Mouse (Mus musculus): ENCODE measurements around the gene Gm973. TPM values are rescaled to one million over a fixed set of nuclear protein-coding genes. Genes with fewer than 3 reads are reported as not detected.

The Gm973 gene
- total and polyA plus RNA-seq, 3 experiments: 2.3 to 14.9 (median 7.6) TPM

DNA sequence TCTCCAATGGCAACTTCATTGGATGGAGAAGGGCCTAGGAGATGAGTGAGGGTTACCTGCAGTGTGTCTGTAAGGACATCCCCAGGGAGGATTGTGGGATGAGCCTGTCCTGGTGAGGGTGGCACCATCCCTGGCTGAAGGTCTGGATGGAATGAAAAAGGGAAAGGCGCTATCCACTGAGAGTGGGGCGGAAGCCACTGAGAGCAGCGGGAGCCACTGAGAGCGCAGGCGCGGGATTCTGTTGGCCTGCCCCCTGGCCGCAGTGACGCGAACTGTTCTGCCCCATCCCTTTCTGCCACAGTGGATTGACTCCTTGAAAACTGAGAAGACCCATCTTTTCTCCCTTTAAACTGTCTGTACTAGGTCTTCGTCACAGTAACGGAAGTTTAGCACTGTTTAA lies 87.8 kb downstream of the Gm973 start:
- DNase-seq (ENCODE audit: extremely low read depth): no peak
- Histone ChIP-seq H3K9ac (ENCODE audit: insufficient read depth, low read depth) (no peak overlapping the region), H3K4me2 (ENCODE audit: insufficient read depth, low read depth, poor library complexity, severe bottlenecking) (no peak overlapping the region), H3K36me3 (replicated peaks in 1 of 2; ENCODE audit: control insufficient read depth in 1 of 2, insufficient read depth in 1 of 2, low read length in 1 of 2) (no peaks in the 10 kb centered on the region), H3K79me2 (replicated peaks; ENCODE audit: control insufficient read depth, extremely low read depth, insufficient read depth, poor library complexity, severe bottlenecking) (no peaks in the 10 kb centered on the region), H3K4me3 (replicated peaks in 1 of 3; ENCODE audit: low read depth in 2 of 3, low read length in 2 of 3, poor library complexity in 1 of 3) (no peak overlapping the region), H3K9me3 (replicated peaks; ENCODE audit: low read length) (no peaks in the 10 kb centered on the region), H3K4me1 (ENCODE audit: control insufficient read depth in 1 of 2, insufficient read depth in 2 of 2) (peaks cover 14 to 24% of the 10 kb centered on the region in 2 experiments), H3K27ac (ENCODE audit: insufficient read depth, low read depth) (no peak overlapping the region), H3K27me3 (replicated peaks) (no peaks in the 10 kb centered on the region)
- TF ChIP-seq MYC (IDR thresholded peaks at IDR 0.05; ENCODE audit: low read depth, low read length): no peak
- no peak for TF ChIP-seq SMC3 (IDR thresholded peaks at IDR 0.05; ENCODE audit: low read depth, low read length)
- no peak for TF ChIP-seq TBP (conservative IDR thresholded peaks at IDR 0.05; ENCODE audit: low read depth, low read length)
- no peak for TF ChIP-seq E2F4 (IDR thresholded peaks at IDR 0.05; ENCODE audit: insufficient replicate concordance, low read depth, low read length)
- in situ Hi-C loops (cut with MboI; ENCODE audit: low pct_ligation_motif_present, low pct_unique_long_range_greater_than_20kb, low sequenced_read_pairs): loop anchor here (25.0 kb wide), 1 partner anchor 292 kb away; no protein-coding TSS in a partner anchor
- dilution Hi-C loops (cut with MboI; ENCODE audit: extremely low pct_ligation_motif_present, extremely low pct_unique_long_range_greater_than_20kb, low sequenced_read_pairs): no loop called here

DNA sequence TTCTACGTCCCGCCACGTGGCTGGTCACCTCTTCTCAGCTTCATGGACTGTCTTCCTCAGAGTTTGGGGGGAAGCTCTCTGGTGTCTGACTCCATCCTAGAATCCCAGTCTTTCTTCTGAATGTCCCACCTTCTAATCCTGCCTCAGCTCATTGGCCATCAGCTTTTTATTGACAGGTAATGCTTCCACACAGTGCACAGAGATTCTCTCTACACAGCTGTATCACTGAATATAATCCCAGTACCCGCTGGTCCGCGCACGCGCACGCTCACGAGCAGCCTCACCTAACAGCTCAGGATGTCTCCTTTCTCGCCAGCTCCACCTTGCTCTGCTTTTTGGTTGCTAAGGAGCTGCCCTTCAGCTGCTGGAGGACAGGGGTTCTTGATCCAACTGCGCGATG lies 90.4 kb downstream of the Gm973 start:
- Histone ChIP-seq H3K27me3 (replicated peaks) (no peaks in the 10 kb centered on the region), H3K9me3 (replicated peaks; ENCODE audit: low read length) (no peaks in the 10 kb centered on the region), H3K4me2 (ENCODE audit: insufficient read depth, low read depth, poor library complexity, severe bottlenecking) (no peak overlapping the region), H3K27ac (ENCODE audit: insufficient read depth, low read depth) (no peak overlapping the region), H3K79me2 (replicated peaks; ENCODE audit: control insufficient read depth, extremely low read depth, insufficient read depth, poor library complexity, severe bottlenecking) (no peaks in the 10 kb centered on the region), H3K9ac (ENCODE audit: insufficient read depth, low read depth) (no peak overlapping the region), H3K36me3 (replicated peaks in 1 of 2; ENCODE audit: control insufficient read depth in 1 of 2, insufficient read depth in 1 of 2, low read length in 1 of 2) (no peaks in the 10 kb centered on the region), H3K4me1 (ENCODE audit: control insufficient read depth in 1 of 2, insufficient read depth in 2 of 2) (peaks cover 10 to 31% of the 10 kb centered on the region in 2 experiments), H3K4me3 (replicated peaks in 1 of 3; ENCODE audit: low read depth in 2 of 3, low read length in 2 of 3, poor library complexity in 1 of 3) (no peak overlapping the region)
- no peak for DNase-seq (ENCODE audit: extremely low read depth)
- no peak for TF ChIP-seq NRF1 (IDR thresholded peaks at IDR 0.05; ENCODE audit: low read depth, low read length)
- TF ChIP-seq TCF12 (IDR thresholded peaks at IDR 0.05; ENCODE audit: low read depth, low read length): no peak
- no peak for TF ChIP-seq ZKSCAN1 (IDR thresholded peaks at IDR 0.05; ENCODE audit: borderline replicate concordance, low read depth, low read length)
- TF ChIP-seq MAZ (IDR thresholded peaks at IDR 0.05; ENCODE audit: low read depth, low read length): no peak
- TF ChIP-seq USF2 (conservative IDR thresholded peaks at IDR 0.05; ENCODE audit: low read depth, low read length): no peak
- TF ChIP-seq E2F4 (IDR thresholded peaks at IDR 0.05; ENCODE audit: insufficient replicate concordance, low read depth, low read length): no peak
- no peak for TF ChIP-seq MAFK (IDR thresholded peaks at IDR 0.05; ENCODE audit: insufficient replicate concordance, low read length)
- TF ChIP-seq SMC3 (IDR thresholded peaks at IDR 0.05; ENCODE audit: low read depth, low read length): no peak
- no peak for TF ChIP-seq KAT2A (IDR thresholded peaks at IDR 0.05; ENCODE audit: insufficient replicate concordance, low read length)
- no peak for TF ChIP-seq CHD1 (IDR thresholded peaks at IDR 0.05; ENCODE audit: low read depth, low read length)
- no peak for TF ChIP-seq JUND (conservative IDR thresholded peaks at IDR 0.05; ENCODE audit: low read depth, low read length)
- no peak for TF ChIP-seq ZMIZ1 (IDR thresholded peaks at IDR 0.05; ENCODE audit: low read depth, low read length)
- no peak for TF ChIP-seq CTCF (conservative IDR thresholded peaks at IDR 0.05 in 1 of 2, IDR thresholded peaks at IDR 0.05 in 1 of 2; ENCODE audit: low read depth in 2 of 2, low read length in 2 of 2)
- TF ChIP-seq GABPA (IDR thresholded peaks at IDR 0.05; ENCODE audit: insufficient replicate concordance, low read depth, low read length): no peak
- no peak for TF ChIP-seq POLR2AphosphoS2 (IDR thresholded peaks at IDR 0.05; ENCODE audit: low read depth, low read length)
- TF ChIP-seq CHD2 (IDR thresholded peaks at IDR 0.05; ENCODE audit: low read length): no peak
- no peak for TF ChIP-seq SIN3A (IDR thresholded peaks at IDR 0.05; ENCODE audit: low read length)
- TF ChIP-seq ZC3H11A (IDR thresholded peaks at IDR 0.05; ENCODE audit: low read depth, low read length): no peak
- no peak for TF ChIP-seq UBTF (IDR thresholded peaks at IDR 0.05; ENCODE audit: low read depth, low read length)
- TF ChIP-seq HCFC1 (IDR thresholded peaks at IDR 0.05; ENCODE audit: low read depth, low read length): no peak
- in situ Hi-C loops (cut with MboI; ENCODE audit: low pct_ligation_motif_present, low pct_unique_long_range_greater_than_20kb, low sequenced_read_pairs) (loop anchor here (5.0 to 25.0 kb wide), 3 partner anchors 39 to 294 kb away; no protein-coding TSS in a partner anchor), dilution Hi-C loops (cut with MboI; ENCODE audit: extremely low pct_ligation_motif_present, extremely low pct_unique_long_range_greater_than_20kb, low sequenced_read_pairs) (no loop called here)

Measured in CH12.LX (cell line).